Mouse (Mus musculus) kidney, postnatal 0 days (tissue): ENCODE measurements at regions not wholly inside any gene's neighbourhood (a gene's known extent, or its start where the extent isn't known, plus 50 kb on each side); places are given as distances from the start of the nearest gene placed in this dataset.
A peak's percentile ranks its signal among the peaks of the same experiment; 100 is the strongest.

Experiments
- ATAC-seq: fragments of 200-750 bp; cut with Nextera tagmentation; replicated peaks from 2 replicates; pipeline ENCODE4 v1.8.0; 2017; ENCODE audit warnings: low read depth, moderate number of reproducible peaks, moderate TSS enrichment, moderate library complexity; ENCODE audit not compliant: low FRiP score
- DNase-seq: peaks from one replicate; pipeline ENCODE4 v3.0.0-alpha.2; 2016; ENCODE audit warnings: low spot score
- H3K27ac ChIP-seq: fragments of 300-500 bp; sonication (generic); 2 replicates; pipeline ENCODE4 v1.5.1; 2014; ENCODE audit warnings: mild to moderate bottlenecking
- H3K27me3 ChIP-seq: fragments of 300-500 bp; sonication (generic); 2 replicates; pipeline ENCODE4 v1.6.1; 2014; ENCODE audit warnings: low read length, mixed read lengths; ENCODE audit not compliant: insufficient read depth
- H3K36me3 ChIP-seq: fragments of 300-500 bp; sonication (generic); 2 replicates; pipeline ENCODE4 v1.6.1; 2014; ENCODE audit warnings: low read length, mixed read lengths; ENCODE audit not compliant: insufficient read depth
- H3K4me1 ChIP-seq: fragments of 300-500 bp; sonication (generic); replicated peaks from 2 replicates; pipeline ENCODE4 v1.6.1; 2014; ENCODE audit warnings: antibody characterized with exemption, low read length, mixed read lengths; ENCODE audit not compliant: insufficient read depth
- H3K4me2 ChIP-seq: fragments of 300-500 bp; sonication (generic); 2 replicates; pipeline ENCODE4 v1.6.1; 2014; ENCODE audit warnings: mild to moderate bottlenecking, low read length, moderate library complexity, mixed read lengths
- H3K4me3 ChIP-seq: fragments of 300-500 bp; sonication (generic); replicated peaks from 2 replicates; pipeline ENCODE4 v1.5.1; 2014; ENCODE audit warnings: low read depth, low read length
- H3K9ac ChIP-seq: fragments of 300-500 bp; sonication (generic); 2 replicates; pipeline ENCODE4 v1.6.1; 2014; ENCODE audit warnings: low read depth, low read length
- H3K9me3 ChIP-seq: fragments of 300-500 bp; sonication (generic); replicated peaks from 2 replicates; pipeline ENCODE4 v1.6.1; 2016; ENCODE audit warnings: low read length, inconsistent platforms, mixed read lengths
- CTCF ChIP-seq: IDR thresholded peaks from 2 replicates; pipeline ENCODE4 v1.5.1; 2016; ENCODE audit warnings: antibody characterized with exemption, low read depth, mild to moderate bottlenecking, moderate library complexity
- whole genome bisulfite sequencing: fragments of 180-500 bp; shearing (Covaris S2); extraction: QIAGEN DNeasy Blood & Tissue Kit; methylation state at CpG from one replicate; pipeline ENCODE4 v1.1.7; 2014; 5-methylcytosine and 5-hydroxymethylcytosine counted together

GRCm38 (mm10) chr9:47458721-47459418, 71.1 kb upstream of the Cadm1 start:
- no peaks in the 10 kb centered on the region for H3K9me3 ChIP-seq
- H3K27me3 ChIP-seq: no peaks in the 10 kb centered on the region
- no peaks in the 10 kb centered on the region for H3K4me1 ChIP-seq
- ATAC-seq (no peak), DNase-seq (no peak)
- 65% methylated on average over 15 of the region's 15 CpGs for WGBS
- TF ChIP-seq CTCF: no peak
- H3K36me3 ChIP-seq: no peaks in the 10 kb centered on the region
- H3K27ac ChIP-seq: no peak overlapping the region
- no peak overlapping the region for H3K4me3 ChIP-seq
- no peak overlapping the region for H3K4me2 ChIP-seq
- H3K9ac ChIP-seq: no peak overlapping the region

DNA sequence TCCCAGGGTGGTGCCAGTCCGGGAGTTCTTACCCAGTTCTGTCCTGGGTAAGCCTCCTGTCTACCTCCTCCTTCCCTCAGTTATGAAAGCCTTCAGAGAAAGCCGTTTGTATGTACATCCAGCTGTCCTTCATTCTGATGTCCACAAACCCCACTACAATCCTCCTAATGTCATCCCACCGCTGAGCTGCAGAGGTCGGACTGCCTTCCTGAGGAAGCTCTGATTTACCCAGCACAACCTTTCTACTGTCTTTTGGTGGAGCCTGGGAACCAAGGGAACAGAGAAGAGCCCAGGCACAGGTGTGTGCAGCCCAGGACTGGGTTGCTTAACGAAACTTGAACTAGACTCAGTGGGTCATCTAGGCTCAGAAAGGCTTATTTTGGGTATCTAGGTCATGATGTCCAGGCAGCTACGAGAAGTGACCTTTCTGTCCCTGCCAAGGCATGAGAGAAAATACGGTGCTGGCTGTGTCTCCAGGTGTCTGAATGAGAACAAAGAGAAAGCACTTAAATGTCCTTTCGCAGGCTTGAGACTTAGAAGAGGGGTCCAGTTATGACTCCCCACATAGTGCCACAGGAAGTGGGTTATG, 70.4 kb upstream of the Cadm1 start:
- ATAC-seq (no peak), DNase-seq (no peak)
- Histone ChIP-seq H3K4me1 (no peaks in the 10 kb centered on the region), H3K9ac (no peak overlapping the region), H3K27me3 (no peaks in the 10 kb centered on the region), H3K4me2 (no peak overlapping the region), H3K4me3 (no peak overlapping the region), H3K36me3 (no peaks in the 10 kb centered on the region), H3K27ac (no peak overlapping the region), H3K9me3 (no peaks in the 10 kb centered on the region)
- 87% methylated on average over 8 of the region's 8 CpGs for WGBS
- no peak for TF ChIP-seq CTCF

DNA sequence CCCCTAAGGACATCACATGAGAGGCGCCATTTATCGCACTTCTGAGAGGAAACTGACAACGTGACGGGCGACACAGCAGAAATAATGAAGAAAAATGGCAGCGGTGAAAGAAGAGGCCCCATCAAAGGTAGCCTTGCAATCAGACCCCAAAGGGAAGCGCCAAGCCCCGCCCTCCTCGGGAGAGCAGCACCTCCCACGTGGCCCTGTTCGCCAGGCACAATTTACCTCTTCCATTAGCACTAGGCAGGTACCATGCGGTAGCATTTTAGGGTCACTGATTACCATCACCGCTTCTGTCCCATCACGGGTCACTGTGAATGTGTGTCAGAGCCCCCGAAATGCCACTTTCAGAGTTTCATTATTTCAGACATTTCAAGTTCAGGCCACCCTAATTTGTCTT, 69.7 kb upstream of the Cadm1 start:
- H3K4me1 ChIP-seq: no peaks in the 10 kb centered on the region
- no peak for TF ChIP-seq CTCF
- H3K4me2 ChIP-seq: no peak overlapping the region
- no peak overlapping the region for H3K9ac ChIP-seq
- no peak overlapping the region for H3K27ac ChIP-seq
- DNase-seq: no peak
- no peak overlapping the region for H3K4me3 ChIP-seq
- H3K9me3 ChIP-seq: no peaks in the 10 kb centered on the region
- no peak for ATAC-seq
- 73% methylated on average over 15 of the region's 15 CpGs for WGBS
- no peaks in the 10 kb centered on the region for H3K36me3 ChIP-seq
- no peaks in the 10 kb centered on the region for H3K27me3 ChIP-seq

DNA sequence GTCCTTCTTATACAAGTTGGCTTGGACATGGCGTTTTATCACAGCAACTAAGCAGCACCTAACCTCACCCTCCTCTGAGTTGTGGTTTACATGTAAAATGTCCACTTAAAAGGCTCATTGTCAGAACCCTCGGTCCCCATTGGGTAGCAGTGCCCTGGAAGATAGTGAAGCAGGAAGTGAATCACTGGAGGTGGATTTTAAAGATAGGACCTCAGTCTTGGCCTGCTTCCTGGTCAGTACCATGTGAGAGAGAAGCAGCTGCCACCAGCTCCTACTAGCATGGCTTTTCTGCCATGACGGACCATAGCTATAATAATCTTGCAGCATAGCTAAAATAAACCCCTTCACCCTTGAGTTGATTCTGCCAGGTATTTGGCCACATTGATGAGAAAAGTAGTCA, 68.1 kb upstream of the Cadm1 start:
- no peak overlapping the region for H3K9ac ChIP-seq
- no peak for DNase-seq
- H3K4me2 ChIP-seq: no peak overlapping the region
- WGBS: 86% methylated on average over 3 of the region's 3 CpGs
- no peaks in the 10 kb centered on the region for H3K27me3 ChIP-seq
- H3K4me3 ChIP-seq: no peak overlapping the region
- no peaks in the 10 kb centered on the region for H3K9me3 ChIP-seq
- TF ChIP-seq CTCF: no peak
- H3K36me3 ChIP-seq: no peaks in the 10 kb centered on the region
- no peak overlapping the region for H3K27ac ChIP-seq
- no peak for ATAC-seq
- no peaks in the 10 kb centered on the region for H3K4me1 ChIP-seq

DNA sequence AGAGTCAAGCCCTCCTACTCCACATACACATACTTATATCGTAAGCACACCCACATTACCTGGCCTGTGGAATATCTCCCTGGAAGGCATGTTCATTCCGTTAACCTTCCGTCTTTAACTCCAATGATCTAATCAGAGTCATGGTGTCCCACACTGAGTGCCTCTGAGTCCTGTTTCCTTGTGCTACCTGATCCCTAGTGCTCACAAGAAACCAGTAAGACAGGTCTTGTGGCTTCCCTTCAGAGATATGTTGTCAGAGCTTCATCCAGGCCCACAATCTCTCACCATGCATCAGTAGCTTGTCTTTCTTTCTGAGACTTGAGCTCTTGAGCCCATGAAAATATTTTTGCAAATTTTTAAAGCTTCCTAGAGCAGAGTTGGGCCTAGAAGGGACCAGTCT, 63.2 kb upstream of the Cadm1 start:
- Histone ChIP-seq H3K4me1 (no peaks in the 10 kb centered on the region), H3K27me3 (no peaks in the 10 kb centered on the region), H3K4me3 (no peak overlapping the region), H3K4me2 (no peak overlapping the region), H3K36me3 (no peaks in the 10 kb centered on the region), H3K27ac (no peak overlapping the region), H3K9me3 (no peaks in the 10 kb centered on the region), H3K9ac (no peak overlapping the region)
- DNase-seq (no peak), ATAC-seq (no peak)
- WGBS: 86% methylated on average over 3 of the region's 3 CpGs
- no peak for TF ChIP-seq CTCF

GRCm38 (mm10) chr9:47467815-47468214, 62.2 kb upstream of the Cadm1 start:
- Histone ChIP-seq H3K27ac (no peak overlapping the region), H3K9ac (no peak overlapping the region), H3K9me3 (no peaks in the 10 kb centered on the region), H3K4me1 (no peaks in the 10 kb centered on the region), H3K36me3 (no peaks in the 10 kb centered on the region), H3K4me2 (no peak overlapping the region), H3K4me3 (no peak overlapping the region), H3K27me3 (no peaks in the 10 kb centered on the region)
- peak; percentile 84 for DNase-seq
- WGBS: 15% methylated on average over 9 of the region's 9 CpGs
- TF ChIP-seq CTCF: peak; percentile 19; the same call in 1 of the 2 replicates
- ATAC-seq: no peak

DNA sequence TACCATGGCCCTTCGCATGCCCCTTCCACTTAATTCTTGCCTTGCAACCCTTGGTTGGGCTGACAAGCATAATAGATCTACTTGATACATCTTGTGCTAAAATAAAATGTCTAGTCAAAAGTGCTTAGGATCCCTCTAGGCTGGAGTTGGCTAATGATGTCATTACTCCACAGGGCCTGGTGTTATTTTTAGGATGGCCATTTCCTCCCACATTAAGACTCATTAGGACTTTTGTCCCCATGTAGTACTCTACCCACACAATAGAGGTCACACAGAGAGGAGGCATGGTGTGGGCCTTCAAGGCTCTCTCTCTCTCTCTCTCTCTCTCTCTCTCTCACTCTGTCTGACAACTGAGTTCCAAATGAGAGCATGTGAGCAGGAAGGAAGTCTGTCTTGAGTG, 60.4 kb upstream of the Cadm1 start:
- Histone ChIP-seq H3K27me3 (no peaks in the 10 kb centered on the region), H3K9ac (no peak overlapping the region), H3K4me3 (no peak overlapping the region), H3K27ac (no peak overlapping the region), H3K36me3 (no peaks in the 10 kb centered on the region), H3K4me2 (no peak overlapping the region), H3K4me1 (no peaks in the 10 kb centered on the region), H3K9me3 (no peaks in the 10 kb centered on the region)
- DNase-seq (no peak), ATAC-seq (no peak)
- TF ChIP-seq CTCF: no peak
- 83% methylated on average over 1 of the region's 1 CpGs for WGBS
